Mouse (Mus musculus): ENCODE measurements around the gene Gpr162. TPM values are rescaled to one million over a fixed set of nuclear protein-coding genes. Genes with fewer than 3 reads are reported as not detected.

The Gpr162 gene
- polyA plus RNA-seq, 2 experiments from 2014 or later = not detected

DNA sequence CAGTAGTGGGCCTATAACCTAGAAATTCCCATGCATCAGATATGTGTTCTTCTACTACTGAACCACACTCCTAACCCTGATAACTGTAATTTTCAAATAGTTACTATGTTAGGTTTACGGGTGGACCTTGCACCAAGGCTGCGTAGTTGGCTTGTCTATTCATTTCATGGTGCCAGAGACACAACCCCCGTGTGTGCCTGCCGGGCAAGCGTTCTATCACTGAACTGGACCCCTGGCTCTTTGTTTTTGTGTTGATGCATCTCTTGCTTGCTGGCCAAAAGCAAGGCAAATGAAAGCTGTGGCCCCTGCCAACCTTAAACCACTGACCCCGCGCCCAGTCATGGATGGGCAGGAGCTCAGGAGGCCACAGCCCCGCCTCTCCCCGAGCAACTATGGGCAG is 18.0 kb upstream of the Gpr162 start:
- ATAC-seq = no peak

DNA sequence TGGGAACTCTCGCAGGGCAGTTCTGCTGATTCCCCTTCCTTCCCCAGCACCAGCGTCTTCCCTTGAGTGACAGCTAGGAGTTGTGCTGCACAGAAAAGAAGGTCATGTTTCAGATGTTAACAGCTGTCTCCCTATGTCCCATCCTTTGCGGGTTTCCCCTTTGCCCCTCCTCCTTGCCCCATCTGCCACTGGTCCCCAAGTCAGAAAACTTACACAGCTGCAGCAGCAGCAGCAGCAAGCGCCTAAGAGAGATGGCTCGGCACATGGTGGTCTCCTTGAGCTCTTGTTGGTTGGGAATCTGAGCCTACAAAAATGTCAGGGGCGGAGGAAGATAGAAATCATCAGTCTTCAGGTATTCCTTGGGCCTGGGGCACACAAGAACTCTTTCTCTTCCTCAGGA is 15.6 kb upstream of the Gpr162 start:
- ATAC-seq = no peak

DNA sequence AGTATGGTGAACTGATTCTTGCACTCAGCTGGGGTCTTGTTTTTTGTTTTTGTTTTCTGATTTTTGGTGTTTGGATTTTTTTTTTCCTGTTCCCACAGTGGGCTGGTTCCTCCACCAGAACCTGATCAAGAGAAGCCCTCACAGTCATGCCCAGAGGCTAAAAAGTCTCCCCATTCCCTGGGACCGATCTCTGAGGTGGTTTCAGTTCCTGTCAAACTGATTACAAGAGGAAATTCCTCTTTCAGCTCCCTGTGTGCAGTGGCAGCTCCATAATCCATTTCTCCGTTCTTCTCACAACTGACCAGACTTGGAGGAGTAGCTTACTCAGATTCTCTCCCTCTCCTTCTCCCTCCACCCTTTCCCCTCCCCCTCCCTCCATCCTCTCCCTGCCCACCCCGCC is 10.6 kb upstream of the Gpr162 start:
- ATAC-seq = no peak

DNA sequence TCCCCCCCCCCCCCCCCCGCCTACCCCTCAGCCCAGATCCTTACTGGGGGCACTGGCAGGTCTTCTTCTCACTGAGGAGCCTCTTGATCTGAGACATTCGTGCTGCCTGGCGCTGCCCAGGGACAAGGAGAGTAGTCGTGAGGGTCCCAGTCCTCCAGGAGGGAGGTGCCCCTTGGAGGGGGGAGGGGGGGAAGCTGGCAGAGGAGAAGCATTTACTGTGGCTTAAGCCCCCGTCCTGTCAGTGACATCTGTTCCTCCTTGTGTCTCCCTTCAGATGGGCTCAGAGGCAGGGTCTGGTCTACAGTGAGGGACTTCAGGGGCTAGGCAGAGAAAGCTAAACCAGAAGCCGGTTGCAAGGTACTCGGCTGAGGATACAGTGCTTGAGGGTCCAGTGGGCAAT is 2.8 kb upstream of the Gpr162 start:
- ATAC-seq = no peak

DNA sequence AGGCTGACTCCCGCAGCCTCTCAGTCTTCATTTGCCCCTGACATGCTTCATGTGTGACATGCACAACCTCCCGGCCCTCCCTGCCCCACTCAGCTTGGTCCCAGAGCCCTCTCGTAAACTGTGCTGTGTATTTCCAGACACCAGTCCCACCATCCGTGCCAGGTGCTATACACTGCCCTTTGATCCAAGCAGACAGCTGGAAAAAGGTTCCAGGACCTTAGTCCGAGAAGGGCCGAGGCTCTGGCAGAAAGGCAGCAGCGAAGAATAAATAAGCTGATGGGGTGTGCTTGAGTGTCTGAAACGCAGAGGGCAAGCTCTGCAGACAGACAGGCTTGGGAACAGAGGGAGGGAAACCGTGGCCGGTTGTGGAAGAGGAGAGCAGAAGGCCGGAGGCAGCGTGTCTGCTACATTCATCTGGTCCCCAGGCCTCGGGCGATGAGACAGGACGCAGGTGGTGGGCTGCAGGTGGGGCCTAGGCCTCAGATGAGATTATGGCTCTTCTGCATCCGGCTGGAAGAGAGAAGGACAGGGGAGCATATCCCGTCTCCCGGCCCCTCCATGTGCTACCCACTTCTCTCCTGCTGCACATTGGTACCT is 2.1 kb upstream of the Gpr162 start:
- no peak for ATAC-seq

DNA sequence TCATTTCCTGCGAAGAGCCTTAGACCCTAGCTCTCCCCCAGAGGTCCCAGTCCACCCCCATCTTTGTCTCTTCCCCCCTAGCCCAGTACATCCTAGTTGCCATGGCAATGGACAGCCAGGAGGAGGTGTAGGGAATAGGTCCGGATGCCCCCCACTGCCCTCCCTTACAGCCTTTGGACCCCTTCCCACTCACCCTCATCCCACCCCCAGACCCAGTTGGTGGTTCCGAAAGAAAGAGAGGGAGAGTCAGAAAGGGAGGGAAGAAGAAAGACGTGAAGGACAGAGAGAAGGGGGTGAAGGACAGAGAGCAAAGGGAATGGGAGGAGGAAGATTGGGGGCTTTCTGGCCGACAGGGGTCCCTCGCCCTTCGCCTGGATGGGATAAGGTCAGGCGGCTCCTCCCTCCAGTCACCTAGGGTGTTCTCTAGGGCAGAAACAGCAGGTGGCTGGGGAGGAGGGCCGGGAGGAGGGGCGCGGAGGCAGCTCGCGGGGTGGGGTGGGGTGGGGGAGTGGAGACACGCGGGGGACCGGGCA is 592 bp downstream of the Gpr162 start:
- no peak for ATAC-seq

DNA sequence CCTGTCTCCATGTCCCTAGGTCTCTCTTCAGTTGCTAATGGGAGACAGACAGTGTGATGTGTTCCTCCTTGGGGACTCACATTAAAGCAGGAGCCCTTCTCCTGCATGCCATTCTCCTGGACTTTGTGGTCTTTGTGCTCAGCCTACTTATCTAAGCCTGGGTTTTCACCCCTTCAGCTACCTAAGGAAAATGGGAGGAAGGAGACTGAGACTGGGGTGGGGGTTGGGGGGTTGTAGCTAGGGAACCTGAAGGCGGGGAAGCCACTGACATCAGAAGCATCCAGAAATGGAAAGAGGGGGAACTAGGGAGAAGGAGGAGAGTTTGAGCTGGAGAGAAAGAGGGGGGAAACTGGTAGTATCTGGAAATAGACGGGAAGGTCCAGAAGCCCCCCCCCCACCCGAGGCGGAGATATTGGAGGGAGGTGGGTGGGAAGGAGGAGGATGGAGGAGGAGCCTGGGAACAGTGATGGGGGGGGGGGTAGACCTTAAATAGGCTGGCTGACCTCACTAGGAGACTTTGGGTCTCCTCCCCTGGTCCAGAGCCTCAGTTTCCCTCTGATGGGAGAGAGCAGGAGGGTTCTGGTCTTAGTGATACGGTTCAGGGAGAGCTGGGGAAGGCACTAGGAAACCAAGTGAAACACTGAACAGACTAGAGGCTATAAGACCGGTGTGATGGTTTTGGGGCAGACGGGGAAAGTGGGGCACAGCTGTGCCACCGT is 1.2 kb downstream of the Gpr162 start:
- ATAC-seq = no peak

DNA sequence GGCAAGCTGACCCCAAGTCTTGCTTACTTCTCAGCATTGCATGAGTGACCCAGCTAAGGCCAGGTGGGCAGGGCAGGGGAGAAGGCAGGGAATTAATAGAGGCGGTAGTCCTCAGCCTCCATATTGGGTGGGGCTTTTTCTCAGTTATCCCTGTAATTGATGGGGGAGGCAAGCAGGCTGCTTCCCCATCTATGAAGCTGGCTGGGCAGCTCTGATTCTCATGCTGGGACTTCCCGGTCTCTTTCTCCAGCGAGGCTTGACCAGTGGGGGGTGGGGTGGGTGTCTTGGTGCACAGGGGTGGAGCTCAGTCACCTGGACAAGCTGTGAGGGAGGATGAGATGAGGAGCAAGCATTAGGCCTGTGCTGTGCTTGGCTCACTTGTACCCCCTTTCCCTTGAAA is 2.0 kb downstream of the Gpr162 start:
- no peak for ATAC-seq

DNA sequence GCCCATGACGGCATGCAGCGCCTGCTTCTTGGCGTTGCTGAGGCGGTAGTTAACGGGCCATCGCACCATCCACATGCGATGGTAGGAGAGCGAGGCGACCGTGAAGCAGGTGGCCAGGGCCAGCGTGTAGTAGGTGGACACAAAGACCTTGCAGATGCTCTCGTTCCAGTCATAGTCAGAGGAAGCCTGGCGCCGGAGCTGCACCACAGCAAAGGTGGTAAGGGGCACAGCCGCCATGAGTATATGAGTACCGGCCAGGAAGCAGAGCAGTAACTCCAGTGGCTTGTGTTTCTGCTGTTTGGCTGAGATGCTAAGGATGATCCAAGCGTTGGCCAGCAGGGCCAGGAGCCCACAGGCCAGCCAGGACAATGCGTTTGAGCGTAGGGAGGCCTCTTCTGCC is 2.5 kb downstream of the Gpr162 start:
- no peak for ATAC-seq

DNA sequence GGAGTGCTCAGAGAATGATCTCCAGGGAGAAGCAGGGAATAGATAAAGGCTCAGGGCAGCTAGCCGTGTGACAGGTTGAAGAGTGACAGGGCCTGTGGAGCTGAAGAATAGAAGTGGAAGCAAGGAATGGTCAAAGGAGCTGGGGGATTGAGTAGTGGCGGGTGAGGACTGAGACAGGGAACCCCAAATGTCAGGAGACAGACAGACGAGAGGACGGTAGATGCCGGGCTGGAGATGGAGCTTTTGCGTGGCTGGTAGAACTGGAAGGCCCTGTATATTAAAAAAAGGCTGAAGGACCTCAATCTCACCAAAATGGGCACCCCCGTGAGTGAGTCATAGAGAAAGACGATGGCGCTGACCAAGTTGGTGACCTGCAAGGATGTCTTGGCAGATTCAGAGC is 3.3 kb downstream of the Gpr162 start:
- ATAC-seq = no peak

DNA sequence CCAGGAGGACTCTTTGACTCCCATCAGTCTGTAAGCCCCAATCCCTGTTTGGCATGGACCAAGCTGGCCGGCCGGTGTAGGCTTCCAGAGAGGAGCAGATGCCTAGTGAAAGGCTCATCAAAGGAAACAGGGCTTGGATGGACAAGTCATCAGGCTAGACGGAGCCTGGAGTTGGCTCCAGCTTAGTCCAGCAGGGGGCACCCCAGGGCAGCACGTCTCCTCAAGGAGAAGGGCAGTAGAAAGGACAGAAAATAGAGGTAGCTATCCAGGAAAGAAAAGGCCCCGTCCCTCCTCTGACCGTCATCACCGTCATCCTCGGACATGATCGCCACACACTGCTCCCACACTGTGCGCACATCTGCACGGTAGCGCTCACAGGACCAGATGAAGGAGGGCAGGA is 4.1 kb downstream of the Gpr162 start:
- ATAC-seq = peak; percentile 45

DNA sequence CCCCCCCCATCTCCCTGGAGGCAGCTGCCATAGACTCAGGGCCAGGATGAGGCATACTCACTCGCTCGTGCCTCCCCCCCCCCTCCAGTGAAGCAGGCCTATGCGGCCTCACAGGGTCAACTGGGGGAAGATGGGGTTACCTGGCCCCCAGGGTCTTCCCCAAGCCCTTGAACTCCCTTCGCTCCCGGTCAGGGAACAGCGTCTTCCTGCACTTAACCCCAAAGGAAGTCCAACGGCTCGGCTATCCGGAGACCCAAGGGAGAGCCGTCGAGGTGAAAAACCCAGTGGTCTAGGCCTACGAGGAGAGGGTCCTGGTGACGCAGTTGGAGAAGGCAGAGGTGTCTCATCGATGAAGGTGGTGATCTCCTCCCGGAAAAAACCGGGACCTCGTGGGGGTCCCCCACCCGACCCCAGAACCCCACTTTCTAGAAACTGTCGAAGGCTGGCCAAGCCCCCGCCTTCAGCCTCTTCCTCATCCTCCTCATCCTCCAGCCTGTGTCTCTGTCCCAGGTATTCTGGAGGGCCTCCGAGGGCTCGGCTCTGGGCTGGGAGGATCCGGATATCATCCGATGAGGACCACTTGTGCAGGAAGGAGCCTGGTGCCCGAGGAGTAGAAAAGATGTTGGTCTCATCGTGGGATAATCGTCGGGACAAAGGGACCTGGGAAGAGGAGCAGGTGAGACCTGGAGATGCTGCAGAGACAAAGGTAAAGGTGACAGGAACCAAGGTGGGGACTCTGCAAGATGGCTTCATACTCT is 5.0 kb downstream of the Gpr162 start:
- no peak for ATAC-seq

DNA sequence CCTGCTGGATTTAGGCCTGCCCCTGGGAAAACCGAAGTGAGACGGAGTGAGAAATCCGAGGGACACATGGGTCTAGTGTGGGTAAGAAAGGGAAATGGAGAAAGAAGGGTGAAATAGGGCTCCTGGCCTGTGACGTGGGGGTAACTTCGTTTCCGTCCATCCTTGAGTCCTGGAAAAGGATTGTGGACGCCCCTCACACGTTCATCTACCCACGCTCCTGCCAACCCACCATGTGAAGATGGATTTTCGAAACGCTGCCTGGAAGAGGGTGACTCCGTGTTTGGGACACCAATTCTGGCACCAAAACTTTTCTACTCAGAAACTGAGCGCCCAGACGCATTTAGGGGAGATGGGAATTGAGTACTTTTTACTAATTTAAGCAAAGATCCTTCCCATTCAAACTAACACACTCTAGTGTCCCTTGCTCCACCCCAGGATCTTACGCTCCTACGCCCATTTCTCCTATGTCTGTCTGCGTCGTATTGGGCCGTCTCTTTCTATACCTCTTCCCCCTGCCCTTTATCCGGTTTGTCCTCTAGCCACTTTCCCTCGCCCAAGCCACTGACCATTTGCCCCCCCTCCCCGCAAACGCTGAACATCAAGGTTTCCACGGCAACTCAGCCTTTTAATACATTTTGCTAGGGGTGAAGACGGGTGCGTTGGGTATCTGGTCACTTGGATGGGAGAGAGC is 5.8 kb downstream of the Gpr162 start:
- no peak for ATAC-seq

DNA sequence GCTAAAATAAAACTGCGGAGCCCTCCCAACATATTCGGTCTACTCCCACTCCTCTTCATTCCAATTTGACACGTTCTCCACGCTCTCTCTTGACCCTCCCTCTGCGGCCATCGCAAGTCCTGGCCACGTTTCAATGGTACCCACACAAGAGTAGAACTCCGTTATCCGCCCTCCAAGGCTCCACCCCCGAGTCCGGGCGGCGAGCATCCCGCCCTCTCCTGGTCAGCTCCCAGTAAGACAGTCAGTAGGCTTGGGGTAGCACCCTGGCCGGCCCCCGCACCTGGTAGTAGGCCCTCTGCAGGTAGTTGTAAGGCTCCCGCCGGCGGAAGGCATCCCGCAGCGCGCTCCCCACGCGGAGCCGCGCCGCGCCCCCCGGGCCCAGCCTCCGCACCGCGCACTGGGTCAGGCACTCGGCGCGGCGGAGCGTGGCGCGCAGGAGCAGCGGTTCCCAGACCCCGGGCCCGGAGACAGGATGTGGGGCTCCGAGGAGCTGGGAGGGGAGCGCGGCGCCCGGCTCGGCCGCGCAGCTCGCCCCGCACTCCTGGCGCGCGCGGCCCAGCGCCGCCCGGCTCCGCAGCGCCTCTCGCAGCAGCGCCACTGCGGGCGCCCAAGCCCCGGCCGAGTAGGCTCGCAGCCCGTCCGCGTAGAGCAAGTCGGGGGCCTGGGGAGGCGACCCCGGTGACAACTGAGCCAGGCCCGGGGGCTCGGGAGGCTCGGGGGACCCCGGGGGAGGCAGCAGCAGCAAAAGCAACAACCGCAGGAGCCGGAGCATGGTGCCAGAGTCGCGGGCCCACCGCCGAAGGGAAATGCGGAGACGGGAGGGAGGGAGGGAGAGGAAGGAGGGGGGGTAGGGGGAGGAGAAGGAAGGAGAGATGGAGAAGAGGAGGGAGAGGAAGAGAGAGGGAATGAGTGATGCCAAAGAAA is 6.6 kb downstream of the Gpr162 start, which contains the start of gene P3h3:
P3h3 (minus strand) TSS at position 837 of the 924 bp plus-strand sequence.
- ATAC-seq = peak; percentile 85

DNA sequence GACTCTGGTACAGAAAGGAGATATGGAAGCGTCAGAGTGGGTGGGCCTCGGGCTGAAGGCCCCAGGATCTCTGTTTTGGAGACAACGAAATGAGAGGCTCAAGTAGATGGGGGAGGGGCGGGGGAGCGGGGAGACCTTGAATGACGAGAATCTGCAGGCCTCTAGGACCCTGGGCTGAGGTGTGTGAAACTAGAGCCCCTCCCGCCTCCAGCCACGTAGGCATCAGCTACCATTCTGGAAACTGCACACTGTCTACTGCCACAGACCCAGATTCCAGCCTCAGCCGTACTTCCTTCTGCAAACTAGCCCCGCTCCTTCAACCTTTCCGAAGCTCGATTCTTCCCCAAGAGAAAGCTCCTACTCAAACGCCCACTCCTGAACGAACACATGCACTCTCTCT is 7.5 kb downstream of the Gpr162 start:
- peak; percentile 5 for ATAC-seq

DNA sequence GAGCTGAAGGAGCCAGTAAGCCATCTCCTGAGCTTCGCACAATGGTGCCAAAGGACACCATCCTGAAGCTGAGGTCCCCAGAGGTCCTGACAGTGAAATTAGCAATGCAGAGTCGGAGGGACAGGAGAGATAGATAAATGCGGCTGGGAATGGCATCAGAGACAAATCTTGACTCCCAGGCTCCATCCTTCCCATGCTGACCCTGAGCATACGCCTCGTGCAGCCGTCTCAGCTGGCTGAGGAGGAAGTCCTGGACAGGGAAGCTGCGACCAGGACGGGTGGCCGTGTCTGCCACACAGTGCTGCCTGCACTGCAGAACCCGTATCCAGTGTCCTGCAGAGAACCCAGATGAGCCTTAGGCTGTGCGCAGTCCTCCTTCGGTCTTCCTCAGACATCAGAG is 9.1 kb downstream of the Gpr162 start:
- no peak for ATAC-seq

DNA sequence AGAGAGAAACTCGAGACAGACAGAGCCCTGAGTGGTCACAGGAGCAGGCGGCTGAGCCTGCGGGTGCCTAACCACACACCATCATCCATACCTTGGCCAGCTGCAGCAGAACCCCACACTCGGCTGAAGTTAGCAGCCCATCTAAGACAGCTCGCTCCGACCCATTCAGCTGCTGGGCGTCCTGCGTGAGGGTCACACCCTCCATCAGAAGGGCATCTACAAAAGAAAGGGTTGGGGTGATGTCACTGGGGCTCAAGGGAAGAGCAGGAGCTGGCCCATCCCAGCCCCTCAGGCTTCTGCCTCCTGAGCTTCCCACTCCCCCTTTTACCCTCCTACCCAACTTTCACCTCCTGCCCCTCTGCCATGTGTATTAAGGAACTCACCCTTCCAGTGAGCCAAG is 13.2 kb downstream of the Gpr162 start:
- no peak for ATAC-seq

DNA sequence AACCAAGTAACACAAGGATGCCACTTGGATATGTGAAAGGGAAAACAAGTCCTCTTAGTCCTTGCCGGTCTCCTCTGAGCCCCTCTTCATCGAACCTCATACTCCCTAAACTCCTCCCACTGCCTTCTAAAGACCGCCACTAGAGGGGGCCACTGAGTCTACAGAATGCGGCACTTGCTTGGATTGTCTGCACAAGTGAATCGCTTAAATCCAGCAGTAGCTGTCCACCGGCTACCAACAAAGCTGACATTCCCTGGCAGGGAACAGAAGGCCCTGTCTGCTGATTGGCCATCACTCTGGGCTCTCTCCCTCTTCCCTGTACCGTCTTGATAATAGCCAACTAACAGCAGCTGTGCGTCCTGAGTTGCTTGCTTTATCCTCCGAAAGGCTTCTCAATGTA is 16.5 kb downstream of the Gpr162 start:
- ATAC-seq = peak; percentile 95

DNA sequence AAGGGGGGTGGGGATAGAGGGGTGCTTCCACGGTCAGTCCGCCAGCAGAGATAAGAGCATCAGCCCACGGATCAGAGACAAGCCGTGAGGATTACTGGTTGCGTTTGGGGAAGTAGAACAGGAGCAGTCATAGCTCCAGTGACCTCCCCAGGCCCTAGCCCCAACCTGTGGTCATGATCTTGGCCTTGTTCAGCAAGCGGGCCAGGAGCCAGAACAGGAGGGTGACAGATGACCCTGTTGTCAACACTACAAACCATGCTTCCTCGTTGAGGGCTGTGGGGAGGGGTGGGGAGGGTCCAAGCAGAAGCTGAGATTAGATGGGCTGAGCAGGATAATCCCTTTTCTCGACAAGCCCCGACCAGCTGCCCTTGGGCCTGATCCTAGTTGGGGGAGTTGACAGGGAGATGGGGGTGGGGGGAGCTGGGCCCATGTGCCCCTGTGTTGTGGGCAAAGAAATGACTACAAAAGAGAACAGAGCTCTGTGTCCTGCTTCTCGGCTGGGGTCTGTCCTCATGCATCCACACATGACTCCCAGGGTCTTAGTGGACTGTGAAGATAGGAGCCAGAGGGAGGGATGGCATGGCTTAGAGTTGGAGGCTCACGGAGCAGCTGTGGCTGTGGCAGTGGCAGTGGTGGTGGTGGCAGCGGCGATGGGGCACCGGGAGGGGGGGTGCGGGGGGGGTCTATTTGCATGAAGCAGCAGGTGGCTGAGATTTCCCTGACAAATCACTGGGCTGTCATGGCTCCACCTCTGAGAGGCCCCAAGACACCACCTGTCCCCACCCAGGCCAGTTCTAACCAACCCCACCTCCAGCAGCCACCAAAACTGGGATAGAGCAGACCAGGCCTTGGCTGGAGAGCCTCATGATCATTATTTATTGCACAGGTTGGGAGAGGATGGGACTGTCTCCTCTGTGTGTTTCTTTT is 23.3 kb downstream of the Gpr162 start, which contains the start of gene Gnb3:
Gnb3 (minus strand) TSS at position 35 of the 927 bp plus-strand sequence.
- ATAC-seq = no peak

DNA sequence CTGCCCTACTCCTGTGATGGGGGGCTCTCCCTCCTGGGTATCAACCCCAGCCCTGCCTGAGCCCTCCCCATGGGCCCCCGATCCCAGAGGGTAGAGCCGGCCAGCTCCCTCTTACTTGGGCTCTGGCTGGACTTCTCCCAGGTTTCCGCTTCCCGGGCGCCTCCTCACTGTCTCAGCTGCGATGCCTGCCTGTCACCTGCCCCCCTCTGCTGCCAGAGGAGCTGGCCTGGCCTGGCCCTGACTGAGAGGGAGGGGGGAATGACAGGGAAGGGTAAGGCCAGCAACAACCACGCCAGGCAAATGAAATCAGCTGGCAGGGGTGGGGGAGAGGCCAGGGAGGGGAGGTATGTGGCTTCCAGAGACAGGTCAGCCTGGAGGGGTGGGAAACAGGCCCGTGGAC is 24.0 kb downstream of the Gpr162 start:
- no peak for ATAC-seq

DNA sequence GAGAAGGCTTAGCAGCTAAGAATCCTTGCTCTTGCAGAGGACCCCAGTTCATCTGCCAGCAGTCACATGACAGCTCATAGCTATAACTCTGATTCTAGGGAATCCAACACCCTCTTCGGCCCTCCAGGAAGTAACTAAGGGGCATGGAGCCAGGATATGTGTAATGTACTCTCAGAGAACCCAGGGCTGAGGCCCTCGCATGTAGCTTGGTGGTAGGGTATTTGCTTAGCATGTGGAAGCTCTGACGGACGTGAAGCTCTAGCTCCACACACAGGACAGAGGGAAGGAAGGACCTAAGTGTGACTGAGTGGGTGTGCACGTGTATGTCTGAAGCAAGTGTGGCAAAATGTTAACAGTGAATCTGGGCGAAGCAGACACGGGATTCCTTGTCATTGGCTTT is 27.4 kb downstream of the Gpr162 start:
- ATAC-seq = no peak

All from CD4-positive, CD25-positive, alpha-beta regulatory T cell, adult 4 months (primary cell).